Mouse (Mus musculus) liver, postnatal 0 days (tissue): ENCODE data around the gene Ctsh.

Experiments
- CTCF ChIP-seq: sonication (generic); IDR thresholded peaks from 2 replicates; pipeline ENCODE4 v1.5.1; 2016; ENCODE audit warnings: antibody characterized with exemption, low read depth
- EP300 ChIP-seq: IDR thresholded peaks from 2 replicates; pipeline ENCODE4 v1.6.1; 2016; ENCODE audit warnings: antibody characterized with exemption, low read depth, mild to moderate bottlenecking

- TF ChIP-seq CTCF (no peak), EP300 (no peak)
Observed at GRCm38 (mm10) chr9:90045191-90045590, 8.8 kb upstream of the Ctsh start.
